Mouse (Mus musculus): ENCODE results near the gene Ppip5k1. TPM values are rescaled to one million over a fixed set of nuclear protein-coding genes. Genes with fewer than 3 reads are reported as not detected.

Gene Ppip5k1
- polyA plus RNA-seq, 1 experiment from 2014 or later: 18.7 TPM

DNA sequence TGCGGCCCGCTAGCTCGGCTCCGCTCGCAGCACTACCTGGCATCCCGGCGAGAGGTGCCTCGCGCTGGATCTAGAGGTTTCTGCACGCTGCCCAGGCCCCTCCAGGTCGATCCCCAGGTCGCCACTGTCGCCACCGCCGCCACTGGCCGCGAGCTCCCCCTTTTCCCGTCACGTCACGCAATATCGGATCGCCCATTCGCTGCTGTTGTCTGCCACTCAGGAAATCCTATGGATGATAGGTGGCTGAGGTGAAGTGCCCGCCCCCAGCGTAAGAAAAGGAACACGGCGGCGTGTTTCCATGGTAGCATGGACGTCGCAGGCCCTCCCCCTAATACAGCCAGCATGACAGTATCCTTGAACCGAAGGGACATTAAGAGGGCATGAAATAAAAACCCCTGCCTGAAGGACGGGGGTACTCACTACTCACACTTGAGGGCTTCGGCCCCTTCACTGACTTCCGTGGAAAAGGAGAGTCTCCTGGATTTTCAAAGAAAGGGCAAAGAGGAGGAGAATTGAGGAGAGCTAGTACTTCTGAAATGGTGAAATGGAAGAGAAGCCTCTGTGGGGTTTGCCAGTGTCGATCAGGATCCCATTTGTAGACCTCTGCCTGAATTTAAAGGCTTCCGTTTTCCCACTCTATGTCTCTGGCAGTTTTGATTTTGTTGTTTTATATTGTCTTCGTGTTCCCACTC lies 83.8 kb downstream of the Ppip5k1 start, which contains the start of gene Trp53bp1:
Gene Trp53bp1, minus strand, starts transcription at position 172 of the 692 bp plus-strand sequence.
- Histone ChIP-seq H3K4me2 (ENCODE audit: low read depth, low read length) (peak within 1 kb of the TSS; percentile 84), H3K9me3 (ENCODE audit: control insufficient read depth, low read length) (no peaks in the 10 kb centered on the region), H3K27me3 (replicated peaks; ENCODE audit: control insufficient read depth, insufficient read depth, low read length) (no peaks in the 10 kb centered on the region), H3K36me3 (ENCODE audit: control insufficient read depth, insufficient read depth, low read length) (no peaks in the 10 kb centered on the region), H3K4me3 (ENCODE audit: low read length) (peak within 1 kb of the TSS; percentile 94), H3K9ac (ENCODE audit: low read depth, low read length) (peak within 1 kb of the TSS; percentile 90), H3K27ac (ENCODE audit: low read length) (peak within 1 kb of the TSS; percentile 67), H3K4me1 (ENCODE audit: control insufficient read depth, insufficient read depth, low read length) (peaks cover 8% of the 10 kb centered on the region; the same call in 1 of the 2 replicates)
- under 1% methylated on average over 37 of the region's 37 CpGs for WGBS
- ATAC-seq: peak; percentile 99

DNA sequence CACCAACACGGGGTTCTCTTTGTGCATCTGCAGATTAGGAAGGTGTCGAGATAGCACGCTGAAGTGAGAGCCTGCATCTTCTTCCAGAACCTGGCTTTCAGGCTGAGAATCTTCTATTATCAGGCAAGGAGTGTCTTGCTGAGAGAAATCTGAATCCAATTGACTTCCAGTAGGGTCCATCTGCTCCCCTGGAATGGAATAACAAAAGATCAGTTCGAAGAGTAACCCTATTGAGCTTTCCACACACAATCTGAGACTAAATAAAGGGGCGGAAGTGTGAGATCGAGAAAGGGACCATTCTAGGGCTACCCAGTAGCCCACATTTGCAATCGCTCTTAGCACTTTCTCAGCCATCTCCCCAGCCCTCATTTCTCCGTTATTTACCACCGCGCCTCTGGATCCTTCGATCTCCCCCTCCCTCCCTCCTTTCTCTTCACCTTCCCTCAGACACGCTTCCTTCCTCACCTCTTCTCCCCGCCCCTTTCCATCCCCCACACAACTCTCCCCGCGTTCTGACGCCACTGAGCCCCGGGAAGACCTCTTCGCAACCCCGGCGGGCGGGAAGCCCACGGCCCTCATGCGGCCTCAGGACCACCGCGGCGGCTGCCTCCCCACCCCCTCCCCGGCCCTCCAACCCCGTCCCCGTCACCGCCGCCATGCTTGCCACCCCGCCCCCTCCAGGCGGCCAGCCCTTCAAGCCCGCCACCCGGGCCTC lies 84.5 kb downstream of the Ppip5k1 start:
- peaks cover 8% of the 10 kb centered on the region; the same call in 1 of the 2 replicates for H3K4me1 ChIP-seq (ENCODE audit: control insufficient read depth, insufficient read depth, low read length)
- under 1% methylated on average over 35 of the region's 35 CpGs for WGBS
- H3K4me2 ChIP-seq (ENCODE audit: low read depth, low read length): peak overlapping the region; percentile 48
- H3K9ac ChIP-seq (ENCODE audit: low read depth, low read length): peak overlapping the region; percentile 90
- no peaks in the 10 kb centered on the region for H3K27me3 ChIP-seq (replicated peaks; ENCODE audit: control insufficient read depth, insufficient read depth, low read length)
- ATAC-seq: peak; percentile 80
- H3K9me3 ChIP-seq (ENCODE audit: control insufficient read depth, low read length): no peaks in the 10 kb centered on the region
- H3K27ac ChIP-seq (ENCODE audit: low read length): peak overlapping the region; percentile 67
- no peaks in the 10 kb centered on the region for H3K36me3 ChIP-seq (ENCODE audit: control insufficient read depth, insufficient read depth, low read length)
- H3K4me3 ChIP-seq (ENCODE audit: low read length): peak overlapping the region; percentile 94

DNA sequence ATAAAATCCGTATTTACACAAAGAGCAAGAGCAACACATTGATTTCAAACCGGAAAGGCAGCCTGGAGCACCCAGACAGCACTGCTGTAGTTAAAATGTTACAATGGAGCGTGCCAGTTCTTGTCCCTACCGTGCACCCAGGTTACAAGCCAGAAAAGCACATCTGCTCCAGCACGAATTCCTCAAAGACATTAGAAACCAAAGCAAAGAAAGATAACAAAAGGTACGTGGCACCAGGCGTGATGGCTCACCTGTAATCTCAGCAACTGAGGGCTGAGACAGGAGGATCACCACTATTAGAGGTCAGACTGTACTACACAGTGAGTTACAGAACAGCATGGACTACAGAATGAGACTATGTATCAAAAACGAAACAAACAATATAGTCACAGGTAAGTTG lies 86.8 kb downstream of the Ppip5k1 start:
- Histone ChIP-seq H3K4me3 (ENCODE audit: low read length) (no peak overlapping the region), H3K4me1 (ENCODE audit: control insufficient read depth, insufficient read depth, low read length) (peaks cover 8% of the 10 kb centered on the region; the same call in 1 of the 2 replicates), H3K9ac (ENCODE audit: low read depth, low read length) (no peak overlapping the region), H3K9me3 (ENCODE audit: control insufficient read depth, low read length) (no peaks in the 10 kb centered on the region), H3K27me3 (replicated peaks; ENCODE audit: control insufficient read depth, insufficient read depth, low read length) (no peaks in the 10 kb centered on the region), H3K27ac (ENCODE audit: low read length) (no peak overlapping the region), H3K4me2 (ENCODE audit: low read depth, low read length) (no peak overlapping the region), H3K36me3 (ENCODE audit: control insufficient read depth, insufficient read depth, low read length) (0 out of 2 replicates have a peak, but pooled peaks cover 3% of the 10 kb centered on the region)
- WGBS: 55% methylated on average over 8 of the region's 8 CpGs
- ATAC-seq: peak; percentile 14; the same call in 1 of the 2 replicates

Other genes with a start within 250 kb of the Ppip5k1 start
- gene Tgm7, start 245.6 kb downstream of the Ppip5k1 start, polyA plus RNA-seq (2015; fragmentation: Nextera tagmentation; extraction: Ambion mirVana): 0.16 and 0.17 TPM in 2 replicates
- gene Adal, start 215.0 kb downstream of the Ppip5k1 start, polyA plus RNA-seq (2015; fragmentation: Nextera tagmentation; extraction: Ambion mirVana): 16.7 and 17.4 TPM in 2 replicates
- 19.3 and 19.8 TPM in 2 replicates for gene Lcmt2, start 214.7 kb downstream of the Ppip5k1 start, polyA plus RNA-seq (2015; fragmentation: Nextera tagmentation; extraction: Ambion mirVana)
- 31.8 and 37.2 TPM in 2 replicates for gene Tubgcp4, start 184.7 kb downstream of the Ppip5k1 start, polyA plus RNA-seq (2015; fragmentation: Nextera tagmentation; extraction: Ambion mirVana)
- gene Zscan29, start 184.3 kb downstream of the Ppip5k1 start, polyA plus RNA-seq (2015; fragmentation: Nextera tagmentation; extraction: Ambion mirVana): 8.3 and 8.6 TPM in 2 replicates
- 26.5 and 31.0 TPM in 2 replicates for gene Trp53bp1, start 84.0 kb downstream of the Ppip5k1 start, polyA plus RNA-seq (2015; fragmentation: Nextera tagmentation; extraction: Ambion mirVana)
- 1.9 and 2.6 TPM in 2 replicates for gene Map1a, start 65.8 kb downstream of the Ppip5k1 start, polyA plus RNA-seq (2015; fragmentation: Nextera tagmentation; extraction: Ambion mirVana)
- gene Ckmt1, start 2.3 kb upstream of the Ppip5k1 start, polyA plus RNA-seq (2015; fragmentation: Nextera tagmentation; extraction: Ambion mirVana): 880 and 1,082 TPM in 2 replicates
- gene Strc, start 31.8 kb upstream of the Ppip5k1 start, polyA plus RNA-seq (2015; fragmentation: Nextera tagmentation; extraction: Ambion mirVana): 0.04 TPM in 2 replicates
- gene Pdia3, start 58.4 kb upstream of the Ppip5k1 start, polyA plus RNA-seq (2015; fragmentation: Nextera tagmentation; extraction: Ambion mirVana): 889 and 911 TPM in 2 replicates
- 1.1 and 1.5 TPM in 2 replicates for gene Catsper2, start 58.4 kb upstream of the Ppip5k1 start, polyA plus RNA-seq (2015; fragmentation: Nextera tagmentation; extraction: Ambion mirVana)
- gene Ell3, start 88.9 kb upstream of the Ppip5k1 start, polyA plus RNA-seq (2015; fragmentation: Nextera tagmentation; extraction: Ambion mirVana): 6.7 and 7.9 TPM in 2 replicates
- gene Serf2, start 93.8 kb upstream of the Ppip5k1 start, polyA plus RNA-seq (2015; fragmentation: Nextera tagmentation; extraction: Ambion mirVana): 456 and 469 TPM in 2 replicates
- gene Hypk, start 97.9 kb upstream of the Ppip5k1 start, polyA plus RNA-seq (2015; fragmentation: Nextera tagmentation; extraction: Ambion mirVana): 88.3 and 89.9 TPM in 2 replicates
- 0.13 TPM in 1 of 2 replicates, not detected in the other for gene Serinc4, start 101.4 kb upstream of the Ppip5k1 start, polyA plus RNA-seq (2015; fragmentation: Nextera tagmentation; extraction: Ambion mirVana)
- gene Mfap1b, start 118.7 kb upstream of the Ppip5k1 start, polyA plus RNA-seq (2015; fragmentation: Nextera tagmentation; extraction: Ambion mirVana): 38.2 and 40.2 TPM in 2 replicates
- 18.7 and 21.5 TPM in 2 replicates for gene Mfap1a, start 151.3 kb upstream of the Ppip5k1 start, polyA plus RNA-seq (2015; fragmentation: Nextera tagmentation; extraction: Ambion mirVana)
- gene Wdr76, start 151.3 kb upstream of the Ppip5k1 start, polyA plus RNA-seq (2015; fragmentation: Nextera tagmentation; extraction: Ambion mirVana): 4.8 and 5.0 TPM in 2 replicates

Measured in intestine, embryonic 16.5 days (tissue).